Mouse (Mus musculus) lung, postnatal 10 days (tissue): Measurements from ENCODE around the gene Plk3.
"Not testable (repeated sequence)": the region's sequence is repeated elsewhere in the genome, so short reads cannot be mapped to it uniquely, and the experiment has no call there.

Source experiments
- DNase-seq: peaks from one replicate; pipeline ENCODE4 v3.0.0; 2021

Gene Plk3

GRCm38 (mm10) chr4:117133817-117134600, at the start of gene Plk3:
Gene Plk3, minus strand, starts transcription at chr4:117133963.
- DNase-seq, result peak; percentile 98

GRCm38 (mm10) chr4:117182759-117183096, 49.0 kb upstream of the Plk3 start:
- DNase-seq, result not testable (repeated sequence)

GRCm38 (mm10) chr4:117181863-117182758, 48.3 kb upstream of the Plk3 start, which contains the start of gene Kif2c:
Gene Kif2c, minus strand, starts transcription at chr4:117182639.
- peak; percentile 94 for DNase-seq

- DNase-seq, result no peak
Measured at GRCm38 (mm10) chr4:117169936-117170335, 36.2 kb upstream of the Plk3 start.

GRCm38 (mm10) chr4:117161183-117161582, 27.4 kb upstream of the Plk3 start:
- no peak for DNase-seq

GRCm38 (mm10) chr4:117159666-117160065, 25.9 kb upstream of the Plk3 start:
- DNase-seq, result no peak

GRCm38 (mm10) chr4:117156372-117156771, 22.6 kb upstream of the Plk3 start:
- DNase-seq, result no peak

GRCm38 (mm10) chr4:117155792-117156355, 22.1 kb upstream of the Plk3 start, which contains the start of gene Rps8:
Gene Rps8, minus strand, starts transcription at chr4:117156243.
- DNase-seq, result peak; percentile 91

GRCm38 (mm10) chr4:117155020-117155791, 21.4 kb upstream of the Plk3 start:
- DNase-seq, result peak; percentile 36

GRCm38 (mm10) chr4:117152714-117153113, 19.0 kb upstream of the Plk3 start:
- DNase-seq, result no peak

- DNase-seq, result no peak
Measured at GRCm38 (mm10) chr4:117151416-117151815, 17.7 kb upstream of the Plk3 start.

GRCm38 (mm10) chr4:117150212-117150733, 16.5 kb upstream of the Plk3 start:
- DNase-seq, result no peak

GRCm38 (mm10) chr4:117149291-117150211, 15.8 kb upstream of the Plk3 start:
- DNase-seq, result no peak

- DNase-seq, result no peak
Measured at GRCm38 (mm10) chr4:117148815-117149214, 15.1 kb upstream of the Plk3 start.

- no peak for DNase-seq
Measured at GRCm38 (mm10) chr4:117148047-117148713, 14.4 kb upstream of the Plk3 start.

GRCm38 (mm10) chr4:117146176-117146575, 12.4 kb upstream of the Plk3 start:
- DNase-seq, result peak; percentile 94

GRCm38 (mm10) chr4:117145248-117145647, 11.5 kb upstream of the Plk3 start:
- DNase-seq, result no peak

- DNase-seq, result no peak
Measured at GRCm38 (mm10) chr4:117143023-117143422, 9.3 kb upstream of the Plk3 start.

- DNase-seq, result no peak
Measured at GRCm38 (mm10) chr4:117140613-117141012, 6.8 kb upstream of the Plk3 start.

- peak; percentile 61 for DNase-seq
Measured at GRCm38 (mm10) chr4:117139217-117139612, 5.5 kb upstream of the Plk3 start.
